Mouse (Mus musculus) kidney, adult 18-20 months (tissue): ENCODE results near the gene Rgs12.

Experiments used
- DNase-seq: peaks from one replicate; pipeline ENCODE4 v3.0.0; 2021

Gene Rgs12

DNA sequence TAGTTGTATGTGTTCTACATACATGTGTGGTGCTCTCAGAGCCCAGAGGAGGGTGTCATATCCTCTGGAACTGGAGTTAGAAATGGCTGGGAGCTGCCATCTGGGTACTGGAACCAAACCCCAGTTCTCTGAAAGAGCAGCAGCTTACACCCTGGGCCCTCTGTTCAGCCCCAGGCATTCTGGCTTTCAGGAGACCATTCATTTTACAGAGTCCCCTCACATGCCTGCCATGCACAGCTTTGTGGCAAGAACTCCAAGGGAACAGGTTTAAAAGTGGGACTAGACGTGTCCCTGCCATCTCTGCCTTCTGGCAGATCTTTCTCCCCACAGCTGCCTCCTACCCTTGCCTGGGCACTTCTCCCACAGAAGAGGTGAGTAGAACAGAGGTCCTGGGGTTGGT lies 84.4 kb downstream of the Rgs12 start:
- DNase-seq: no peak

DNA sequence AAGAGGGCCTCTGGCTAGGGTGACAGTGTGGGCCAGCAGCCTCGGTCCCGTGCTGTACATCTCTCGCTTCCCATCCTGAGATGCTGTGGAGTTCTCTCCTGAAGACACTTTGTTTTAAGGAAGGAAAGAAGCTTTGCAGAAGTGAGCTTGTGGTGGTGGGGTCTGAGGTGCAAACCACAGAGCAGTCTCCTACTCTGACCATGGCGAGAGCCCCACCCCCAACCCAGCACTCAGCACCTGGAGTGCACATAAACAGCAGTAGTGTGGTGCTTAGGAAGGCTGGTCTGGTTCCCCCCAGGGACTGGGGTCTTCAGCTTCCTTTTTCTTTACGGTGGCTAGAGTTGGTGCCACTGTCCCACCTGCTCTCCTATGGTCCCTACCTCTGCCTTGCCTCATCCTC lies 85.9 kb downstream of the Rgs12 start:
- no peak for DNase-seq

DNA sequence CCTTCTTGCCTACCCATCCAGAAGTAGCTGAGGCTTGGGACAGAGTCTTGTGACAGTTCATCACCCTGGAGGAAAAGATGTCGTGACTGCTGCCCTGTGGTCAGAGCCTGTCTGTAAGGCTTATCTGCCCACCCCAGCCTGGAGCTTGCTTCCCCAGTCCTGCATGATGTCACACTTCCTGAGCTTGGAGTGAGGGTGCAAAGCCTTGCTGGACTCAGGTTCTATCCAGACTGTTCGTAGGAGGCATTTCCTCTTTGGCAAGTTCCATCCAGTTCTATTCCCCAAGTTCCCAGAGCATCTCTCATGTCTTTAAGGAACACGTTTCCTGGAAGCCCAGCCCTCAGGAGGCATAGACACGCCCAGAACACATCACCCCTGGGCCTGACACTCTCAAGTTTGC lies 86.5 kb downstream of the Rgs12 start:
- no peak for DNase-seq

DNA sequence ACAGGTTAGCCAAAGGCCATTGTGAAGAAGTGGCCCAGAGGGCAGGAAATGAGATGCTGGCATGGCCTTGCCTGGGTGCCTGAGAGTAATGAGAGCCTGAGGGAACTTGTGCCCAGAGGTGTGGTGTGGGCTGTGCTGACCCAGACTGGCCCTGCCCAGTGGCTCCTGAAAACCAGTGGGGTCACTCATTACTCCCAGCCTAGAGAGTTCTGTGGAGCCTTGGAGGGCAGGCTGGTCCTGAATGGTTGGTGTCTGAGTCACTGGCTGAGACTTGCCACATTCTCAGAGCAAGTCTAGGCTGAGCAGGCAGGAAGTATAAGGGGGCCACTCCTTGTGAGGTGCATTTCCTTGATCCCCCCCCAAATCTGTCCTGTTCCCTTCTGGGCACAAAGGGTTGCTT lies 88.2 kb downstream of the Rgs12 start:
- DNase-seq: no peak

DNA sequence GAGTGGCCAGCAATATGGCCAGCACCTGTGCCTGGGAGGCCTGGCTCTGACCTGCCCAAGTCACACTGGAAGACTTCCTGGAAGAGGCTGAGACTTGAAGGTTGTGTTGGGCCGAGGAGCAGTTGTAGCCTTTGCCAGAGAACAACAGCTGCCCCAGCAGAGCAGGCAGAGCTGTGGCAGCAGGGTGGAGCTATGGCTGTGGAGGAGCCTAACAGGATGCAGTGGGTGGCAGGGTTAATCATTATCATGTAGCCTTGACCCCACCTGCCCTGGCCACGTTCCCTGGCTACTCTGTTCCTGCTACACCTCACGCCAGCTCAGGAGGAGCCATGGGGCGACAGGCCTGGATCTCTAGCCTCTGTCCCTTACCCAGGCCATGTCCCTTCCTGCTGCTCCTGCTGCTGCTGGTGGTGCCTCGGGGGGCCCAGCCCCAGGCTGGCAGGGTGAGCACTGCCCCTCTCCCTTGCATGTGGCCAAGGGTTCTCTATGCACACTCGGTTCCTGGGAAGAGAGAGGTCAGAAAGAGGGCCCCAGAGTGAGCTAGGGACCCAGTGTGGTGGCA lies 92.1 kb downstream of the Rgs12 start, which contains the start of gene Hgfac:
Hgfac (plus strand) TSS at position 242 of the 562 bp plus-strand sequence.
- DNase-seq: peak; percentile 91

DNA sequence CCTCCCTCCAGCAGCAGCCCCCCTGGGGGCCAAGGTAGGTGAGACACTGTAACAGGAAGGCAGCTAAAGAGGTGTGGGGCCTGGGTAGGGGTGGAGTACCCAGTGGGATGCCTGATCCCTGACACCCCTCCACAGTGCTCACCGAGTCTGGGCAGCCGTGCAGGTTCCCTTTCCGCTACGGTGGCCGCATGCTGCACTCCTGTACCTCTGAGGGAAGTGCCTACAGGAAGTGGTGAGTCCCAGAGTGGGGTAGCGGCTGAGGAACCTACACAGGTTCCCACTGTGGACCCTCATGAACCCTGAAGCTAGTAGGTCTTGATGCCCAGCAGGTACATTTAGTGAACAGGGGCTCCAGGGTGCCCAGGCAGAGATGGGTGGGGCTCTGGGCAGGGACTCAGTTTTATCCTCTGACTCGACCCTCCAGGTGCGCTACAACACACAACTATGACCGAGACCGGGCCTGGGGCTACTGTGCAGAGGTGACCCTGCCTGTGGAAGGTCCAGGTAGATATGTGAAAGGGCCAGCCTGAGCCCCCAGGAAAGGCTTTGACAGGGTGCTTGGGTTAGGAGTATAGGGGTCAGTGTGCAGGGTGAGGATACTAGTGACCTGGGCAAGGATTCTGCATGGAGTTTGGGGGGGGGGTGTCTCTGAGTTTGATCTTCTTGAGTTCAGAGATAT lies 93.3 kb downstream of the Rgs12 start:
- DNase-seq: peak; percentile 17

DNA sequence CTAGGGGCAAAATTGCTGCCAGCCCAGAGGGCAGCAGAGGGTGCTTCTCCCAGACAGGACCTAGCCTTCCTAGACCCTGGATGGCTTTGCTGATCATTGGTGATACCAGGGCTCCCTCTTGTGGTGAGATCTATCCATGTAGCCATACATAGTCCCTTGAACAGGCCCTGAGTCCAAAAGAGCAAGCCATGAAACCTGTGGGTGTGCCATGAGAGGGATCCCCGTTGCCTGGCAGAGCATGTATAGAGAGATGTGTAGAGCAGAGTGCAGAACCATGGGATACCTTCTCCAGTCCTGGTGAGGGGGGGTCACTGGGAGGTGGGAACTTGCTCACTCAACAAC lies 93.8 kb downstream of the Rgs12 start:
- DNase-seq: peak; percentile 77

GRCm38 (mm10) chr5:35050541-35050940 lies 101.3 kb downstream of the Rgs12 start:
- no peak for DNase-seq

- DNase-seq: no peak
Observed at GRCm38 (mm10) chr5:35054628-35055027, 105.4 kb downstream of the Rgs12 start.

GRCm38 (mm10) chr5:35055076-35055475 lies 105.8 kb downstream of the Rgs12 start:
- DNase-seq: peak; percentile 55

GRCm38 (mm10) chr5:35056604-35057432 lies 107.6 kb downstream of the Rgs12 start, which contains the start of gene Dok7:
TSS of gene Dok7 (plus strand) at chr5:35056766.
- DNase-seq: peak; percentile 53

- no peak for DNase-seq
Observed at GRCm38 (mm10) chr5:35057582-35057981, 108.3 kb downstream of the Rgs12 start.

GRCm38 (mm10) chr5:35058216-35058615 lies 109.0 kb downstream of the Rgs12 start:
- no peak for DNase-seq

DNA sequence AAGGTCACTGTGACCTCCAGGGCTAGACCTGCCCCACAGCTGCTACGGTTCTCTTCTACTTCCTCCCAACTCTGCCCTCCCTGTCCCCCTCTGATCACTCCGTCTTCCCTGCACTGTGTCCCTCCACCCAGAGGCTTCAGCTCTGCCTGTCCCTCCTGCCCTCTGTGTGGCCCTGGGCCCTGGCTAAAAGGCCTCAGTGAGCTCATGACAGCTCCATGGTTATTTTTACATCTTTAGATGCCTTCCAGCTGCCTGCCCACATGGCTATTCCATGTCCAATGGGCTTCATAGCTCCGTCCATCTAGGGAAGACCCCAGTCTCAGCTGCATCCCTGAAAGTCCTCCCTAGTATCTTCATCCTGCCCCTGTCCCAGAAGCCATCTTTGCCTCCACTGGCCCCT lies 110.9 kb downstream of the Rgs12 start:
- no peak for DNase-seq

- DNase-seq: no peak
Observed at GRCm38 (mm10) chr5:35069841-35070240, 120.6 kb downstream of the Rgs12 start.

DNA sequence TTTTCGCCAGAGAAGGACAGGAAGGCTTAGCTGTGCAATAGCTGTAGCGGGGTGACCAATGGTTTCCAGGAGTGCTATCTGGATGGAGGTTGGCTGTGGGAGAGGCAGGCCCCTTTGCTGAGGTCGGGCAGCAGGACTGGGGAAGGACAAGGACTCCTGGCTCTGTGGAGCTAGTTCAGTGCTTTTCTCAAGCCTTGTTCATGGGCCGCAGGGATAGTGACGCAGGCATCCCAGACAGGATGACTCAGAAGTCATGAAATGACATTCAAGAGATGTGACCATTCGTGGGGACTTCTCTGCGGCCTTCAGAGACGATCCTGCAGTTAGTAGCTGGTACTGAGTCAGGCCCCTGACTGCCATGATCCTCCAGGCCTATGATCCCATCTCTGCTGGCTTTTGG lies 121.1 kb downstream of the Rgs12 start:
- DNase-seq: no peak

GRCm38 (mm10) chr5:35070953-35071352 lies 121.7 kb downstream of the Rgs12 start:
- DNase-seq: no peak

- no peak for DNase-seq
Observed at GRCm38 (mm10) chr5:35071855-35072254, 122.6 kb downstream of the Rgs12 start.

DNA sequence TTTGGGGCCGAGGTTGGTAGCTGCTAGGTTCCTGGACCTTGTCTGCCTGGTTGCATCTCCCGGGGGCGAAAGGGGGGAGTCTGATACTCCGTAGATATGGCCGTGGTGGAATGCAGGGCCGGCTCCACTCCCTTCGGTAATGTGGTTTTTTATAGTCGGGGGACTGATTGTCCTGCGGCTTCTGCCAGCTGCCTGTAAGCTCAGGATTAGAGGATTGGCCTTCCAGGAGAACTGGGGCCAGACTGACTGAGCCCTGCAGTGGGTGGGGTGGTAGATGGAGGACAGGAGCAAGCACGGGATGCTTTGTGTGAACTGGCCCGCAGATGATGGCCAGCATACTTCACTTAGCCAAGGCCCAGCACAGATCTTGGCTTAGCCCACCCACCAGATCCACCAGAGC lies 124.0 kb downstream of the Rgs12 start:
- no peak for DNase-seq

GRCm38 (mm10) chr5:35073992-35074391 lies 124.7 kb downstream of the Rgs12 start:
- no peak for DNase-seq

GRCm38 (mm10) chr5:35076369-35076768 lies 127.1 kb downstream of the Rgs12 start:
- no peak for DNase-seq

GRCm38 (mm10) chr5:35079101-35079500 lies 129.9 kb downstream of the Rgs12 start:
- DNase-seq: no peak

DNA sequence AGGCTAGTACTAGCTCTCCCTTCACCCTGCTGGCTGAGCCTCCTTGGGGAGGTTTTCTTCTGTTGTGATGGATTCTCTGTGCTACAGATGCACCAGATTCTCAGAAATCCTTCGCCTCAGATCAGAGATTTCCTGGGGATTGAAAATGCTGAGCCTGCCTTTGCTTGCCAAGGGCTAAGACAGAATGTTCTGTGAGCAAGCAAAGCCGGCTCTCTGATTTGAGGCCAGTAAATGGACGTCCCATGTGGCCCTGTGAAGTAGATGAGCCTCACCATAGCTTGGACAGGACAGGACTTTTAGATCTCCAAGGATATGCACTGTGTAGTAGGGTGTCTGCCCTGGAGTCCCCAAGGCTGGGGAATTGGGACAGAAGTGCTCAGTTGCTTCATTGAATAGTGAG lies 135.7 kb downstream of the Rgs12 start:
- DNase-seq: no peak
